Mouse (Mus musculus) gastrocnemius, postnatal 25 days (tissue): Measurements from ENCODE around the gene Gabrr3. TPM values are rescaled to one million over a fixed set of nuclear protein-coding genes. Genes with fewer than 3 reads are reported as not detected.
"Not testable (repeated sequence)": the region's sequence is repeated elsewhere in the genome, so short reads cannot be mapped to it uniquely, and the experiment has no call there.

Experiments used
- DNase-seq: peaks from one replicate; pipeline ENCODE4 v3.0.0; 2022
- long read RNA-seq, 2 experiments: library from polyadenylated mRNA; stranded (forward); transcript quantifications; one replicate each; pipeline ENCODE4 v2.0.0; 2021
- total RNA-seq, 2 experiments: library from RNA; stranded (reverse); gene quantifications; 1 replicate in 1 of 2; 2 replicates in 1 of 2; pipeline ENCODE4 v1.2.3; 2021

The Gabrr3 gene
- not detected for total RNA-seq
- long read RNA-seq, experiment 1 = 0 reads
- long read RNA-seq, experiment 2 = 0 reads

GRCm38 (mm10) chr16:59407032-59407431 lies at the start of gene Gabrr3:
Gene Gabrr3 (plus strand): TSS chr16:59407332.
- no peak for DNase-seq

- no peak for DNase-seq
Measured at GRCm38 (mm10) chr16:59363893-59364292, 43.2 kb upstream of the Gabrr3 start, which contains the start of gene Olfr209. Gene Olfr209 (minus strand): TSS chr16:59363993.

- DNase-seq = no peak
Measured at GRCm38 (mm10) chr16:59393300-59393699, 13.8 kb upstream of the Gabrr3 start.

DNA sequence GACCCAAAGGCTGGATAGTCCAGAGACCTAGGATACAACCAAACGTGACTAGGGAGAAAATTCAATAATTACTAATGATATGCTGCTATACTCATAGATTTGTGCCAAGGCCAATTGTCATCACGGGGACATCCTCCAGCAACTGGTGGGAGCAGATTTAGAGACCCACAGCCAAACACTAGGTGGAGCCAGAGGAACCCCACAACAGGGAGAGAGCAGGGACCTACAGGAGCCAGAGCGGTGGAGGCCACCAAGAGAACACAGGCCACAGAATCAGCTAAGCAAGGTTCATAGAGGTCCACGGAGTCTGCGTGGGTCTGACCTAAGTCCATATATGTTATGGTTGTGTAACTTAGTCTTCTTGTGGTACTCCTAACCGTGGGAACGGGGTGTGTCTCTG lies 6.0 kb upstream of the Gabrr3 start:
- DNase-seq = no peak

DNA sequence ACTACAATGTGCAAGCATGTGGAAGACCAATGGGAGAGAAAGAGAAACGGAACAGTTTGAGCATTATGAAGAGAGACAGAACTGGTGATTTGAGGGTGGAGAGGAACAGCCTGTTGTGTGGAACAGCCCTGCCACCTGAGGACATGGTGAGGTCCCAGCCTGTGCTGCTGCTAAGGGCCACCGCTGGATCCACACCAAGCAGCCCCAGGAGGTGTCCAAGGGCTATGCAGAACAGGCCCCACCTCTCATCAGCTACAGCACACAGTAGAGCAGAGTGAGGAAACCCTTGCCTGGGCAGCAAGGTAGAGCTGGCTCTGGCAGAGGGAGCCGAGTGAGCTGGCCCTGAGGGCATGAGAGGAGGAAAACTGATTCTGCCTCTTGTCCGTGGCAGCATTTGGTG lies 5.1 kb upstream of the Gabrr3 start:
- DNase-seq = no peak

GRCm38 (mm10) chr16:59403684-59404083 lies 3.4 kb upstream of the Gabrr3 start:
- DNase-seq = no peak

GRCm38 (mm10) chr16:59404798-59405197 lies 2.3 kb upstream of the Gabrr3 start:
- no peak for DNase-seq

- DNase-seq = no peak
Measured at GRCm38 (mm10) chr16:59409341-59409748, 2.2 kb downstream of the Gabrr3 start.

GRCm38 (mm10) chr16:59409800-59410199 lies 2.7 kb downstream of the Gabrr3 start:
- DNase-seq = no peak

- no peak for DNase-seq
Measured at GRCm38 (mm10) chr16:59413475-59413874, 6.3 kb downstream of the Gabrr3 start.

- no peak for DNase-seq
Measured at GRCm38 (mm10) chr16:59420237-59420866, 13.2 kb downstream of the Gabrr3 start.

DNA sequence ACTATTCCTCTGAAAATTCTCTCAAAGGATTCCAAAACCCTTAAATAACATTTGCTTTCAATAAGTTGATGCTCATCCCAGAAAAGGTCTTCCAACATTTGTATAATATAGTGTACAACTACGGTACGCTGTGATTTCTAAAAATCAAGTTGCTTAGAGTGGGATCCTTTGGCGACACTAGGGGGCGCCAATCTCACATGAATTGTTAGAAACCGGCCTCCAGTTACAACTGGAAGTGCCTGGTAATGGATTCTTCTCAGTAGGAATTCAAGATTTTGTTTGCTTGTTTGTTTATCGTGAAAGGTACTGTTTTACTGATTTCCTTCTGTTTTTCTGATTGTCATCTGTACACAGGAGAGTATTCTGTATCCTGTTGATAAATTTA lies 13.7 kb downstream of the Gabrr3 start:
- no peak for DNase-seq

- no peak for DNase-seq
Measured at GRCm38 (mm10) chr16:59421571-59422345, 14.6 kb downstream of the Gabrr3 start.

DNA sequence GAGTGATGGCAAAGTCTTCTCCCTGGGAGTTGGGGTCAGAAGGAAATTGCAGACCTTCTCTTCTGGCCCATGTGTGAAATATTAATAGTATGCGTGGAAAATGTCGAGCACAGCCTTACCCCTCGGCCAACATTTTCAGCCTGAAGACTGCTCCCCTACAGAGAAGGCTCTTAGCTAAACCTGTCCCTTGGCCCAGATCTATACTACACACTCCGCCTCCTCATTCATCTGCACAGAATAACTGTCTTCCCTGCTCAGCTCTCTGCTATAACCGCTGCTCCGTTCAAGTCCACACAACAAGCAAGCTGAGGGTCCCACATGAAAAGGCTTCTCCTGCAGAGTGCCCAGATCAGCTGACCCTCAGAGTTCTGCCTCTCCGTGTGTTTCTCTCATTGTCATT lies 20.8 kb downstream of the Gabrr3 start:
- no peak for DNase-seq

DNA sequence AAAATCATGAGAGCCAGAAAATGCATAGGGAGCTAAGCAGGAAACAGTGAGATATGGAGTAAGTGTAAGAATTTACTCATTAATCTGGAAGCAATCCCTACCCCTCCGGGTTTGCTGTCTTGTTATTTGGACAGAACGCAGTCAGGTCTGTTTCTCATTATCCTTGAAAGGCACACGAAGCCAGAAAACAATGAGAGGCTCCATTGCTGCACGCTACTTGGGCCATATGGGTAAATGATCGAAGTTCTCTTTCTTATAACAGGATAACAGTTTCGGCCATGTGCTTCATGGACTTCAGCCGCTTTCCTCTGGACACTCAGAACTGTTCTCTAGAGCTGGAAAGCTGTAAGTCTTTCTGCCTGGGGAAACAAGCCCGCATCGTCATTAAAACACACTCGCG lies 26.0 kb downstream of the Gabrr3 start:
- DNase-seq = no peak

DNA sequence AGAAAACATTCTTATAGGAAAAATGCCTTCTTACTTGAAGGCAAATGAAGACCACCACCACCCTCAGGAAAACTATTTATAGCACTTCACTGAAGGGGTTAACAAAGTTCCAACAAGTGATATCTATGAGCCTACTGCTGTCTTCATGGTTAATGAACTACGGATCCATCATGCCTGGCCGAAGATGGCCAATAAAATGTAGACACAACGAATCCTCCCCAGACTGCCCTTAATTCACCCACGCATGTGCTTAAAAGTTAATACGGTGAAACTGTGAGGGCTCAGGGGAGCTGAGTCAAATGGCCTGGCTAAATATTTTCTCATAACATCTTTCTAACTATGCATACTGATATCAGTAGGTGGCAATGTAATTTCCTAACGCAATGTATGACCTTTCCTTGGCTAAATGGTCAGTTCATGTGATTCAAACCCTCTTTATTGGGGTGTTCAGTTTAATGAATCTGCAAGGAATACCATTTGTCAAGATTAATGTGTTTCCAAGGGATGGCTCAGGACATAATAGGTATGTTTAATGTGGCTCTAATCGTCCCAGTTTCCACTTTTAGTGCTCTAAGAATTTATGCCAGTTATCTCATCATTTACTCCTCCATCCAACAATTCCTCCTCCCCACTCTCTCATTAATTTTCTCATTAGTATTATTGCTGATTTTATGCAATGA lies 37.9 kb downstream of the Gabrr3 start:
- no peak for DNase-seq

DNA sequence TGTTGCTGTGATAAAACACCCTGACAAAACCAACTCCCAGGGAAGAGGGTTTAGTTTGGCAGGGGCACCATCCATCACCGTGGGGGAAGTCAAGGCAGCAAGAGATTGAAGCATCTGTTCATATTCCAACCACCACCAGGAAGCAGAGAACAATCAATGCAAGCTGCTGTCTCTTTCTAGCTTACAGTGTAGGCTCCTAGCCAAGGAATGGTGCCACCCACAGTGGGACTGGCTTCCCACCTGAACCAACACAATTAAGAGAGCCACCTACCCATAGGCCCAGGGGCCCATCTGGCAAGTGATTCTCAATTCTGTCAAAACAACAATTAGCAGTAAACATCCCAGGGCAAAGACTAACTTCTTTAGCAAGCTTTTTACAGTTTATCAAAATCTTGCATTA lies 41.0 kb downstream of the Gabrr3 start:
- no peak for DNase-seq

GRCm38 (mm10) chr16:59449092-59449491 lies 42.0 kb downstream of the Gabrr3 start:
- no peak for DNase-seq

GRCm38 (mm10) chr16:59451813-59452212 lies 44.7 kb downstream of the Gabrr3 start:
- no peak for DNase-seq

- not testable (repeated sequence) for DNase-seq
Measured at GRCm38 (mm10) chr16:59459259-59459861, 52.2 kb downstream of the Gabrr3 start.

DNA sequence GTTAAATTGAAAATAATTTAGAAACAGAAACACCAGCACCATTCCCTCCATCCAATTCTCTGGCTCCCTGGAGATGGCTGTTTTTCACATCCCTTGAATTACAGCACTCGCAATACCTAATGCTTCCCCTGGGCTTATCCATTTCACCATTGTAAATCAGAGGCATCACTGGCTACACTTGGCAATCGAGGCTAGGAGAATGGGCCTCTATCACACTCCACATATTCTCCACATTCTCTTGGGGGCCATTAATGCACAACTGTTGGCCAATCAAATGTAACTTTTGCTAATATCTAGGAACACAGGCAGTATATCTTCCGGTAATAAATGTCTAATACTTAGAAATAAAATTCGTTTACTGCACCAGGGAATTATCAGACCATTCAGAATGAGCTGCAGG lies 56.4 kb downstream of the Gabrr3 start:
- DNase-seq = no peak

GRCm38 (mm10) chr16:59463973-59464372 lies 56.8 kb downstream of the Gabrr3 start:
- DNase-seq = no peak

DNA sequence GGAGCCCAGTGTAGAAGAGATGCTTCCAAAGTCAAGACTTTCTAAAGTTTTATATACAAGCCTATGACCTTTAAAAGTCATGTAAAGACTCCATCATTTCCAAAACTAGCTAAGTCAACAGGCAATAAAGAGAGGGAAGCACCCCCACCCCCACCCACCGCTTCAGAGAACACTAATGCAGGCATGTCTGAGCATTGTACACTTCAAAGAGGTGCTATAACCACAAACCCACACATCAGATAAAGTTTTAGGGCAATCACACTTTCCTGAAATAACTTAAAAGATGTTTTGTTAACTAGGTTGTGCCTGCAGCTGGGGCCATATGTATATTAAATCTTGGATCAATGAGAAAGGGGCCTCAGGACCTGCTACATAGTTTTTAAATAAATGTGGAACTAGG lies 62.7 kb downstream of the Gabrr3 start:
- no peak for DNase-seq
